Mouse (Mus musculus): ENCODE data around the gene Iffo2. TPM values are rescaled to one million over a fixed set of nuclear protein-coding genes. Genes with fewer than 3 reads are reported as not detected.
A peak's percentile ranks its signal among the peaks of the same experiment; 100 is the strongest.

Gene Iffo2
- polyA plus RNA-seq, 1 experiment from 2014 or later, result 3.3 TPM

GRCm38 (mm10) chr4:139575673-139576003 is 45.3 kb downstream of the Iffo2 start:
- H3K9me3 ChIP-seq (ENCODE audit: control insufficient read depth, low read length), result no peaks in the 10 kb centered on the region
- H3K4me2 ChIP-seq, result peak overlapping the region; percentile 99
- 10% methylated on average over 14 of the region's 14 CpGs for WGBS
- H3K36me3 ChIP-seq (ENCODE audit: control insufficient read depth, insufficient read depth, low read length), result no peaks in the 10 kb centered on the region
- no peak overlapping the region for H3K27ac ChIP-seq (ENCODE audit: low read depth, low read length)
- H3K4me3 ChIP-seq (ENCODE audit: low read depth, low read length), result peak overlapping the region; percentile 74
- peak overlapping the region; percentile 79 for H3K9ac ChIP-seq (ENCODE audit: low read length)
- DNase-seq (ENCODE audit: low spot score, missing footprints) (peak; percentile 93), ATAC-seq (ENCODE audit: low FRiP score) (no peak)
- H3K4me1 ChIP-seq (ENCODE audit: control insufficient read depth, insufficient read depth, low read length), result peaks cover 21% of the 10 kb centered on the region
- no peaks in the 10 kb centered on the region for H3K27me3 ChIP-seq (ENCODE audit: control insufficient read depth, insufficient read depth, low read length)

GRCm38 (mm10) chr4:139576251-139576880 is 46.0 kb downstream of the Iffo2 start:
- Histone ChIP-seq H3K9ac (ENCODE audit: low read length) (no peak overlapping the region), H3K4me2 (peak overlapping the region; percentile 99), H3K27ac (ENCODE audit: low read depth, low read length) (no peak overlapping the region), H3K4me3 (ENCODE audit: low read depth, low read length) (peak overlapping the region; percentile 74; the same call in 1 of the 2 replicates), H3K4me1 (ENCODE audit: control insufficient read depth, insufficient read depth, low read length) (peaks cover 29% of the 10 kb centered on the region), H3K27me3 (ENCODE audit: control insufficient read depth, insufficient read depth, low read length) (no peaks in the 10 kb centered on the region), H3K36me3 (ENCODE audit: control insufficient read depth, insufficient read depth, low read length) (no peaks in the 10 kb centered on the region), H3K9me3 (ENCODE audit: control insufficient read depth, low read length) (no peaks in the 10 kb centered on the region)
- no peak for ATAC-seq (ENCODE audit: low FRiP score)
- no peak for DNase-seq (ENCODE audit: low spot score, missing footprints)
- WGBS, result 57% methylated on average over 14 of the region's 14 CpGs

- H3K4me3 ChIP-seq (ENCODE audit: low read depth, low read length), result no peak overlapping the region
- no peak overlapping the region for H3K9ac ChIP-seq (ENCODE audit: low read length)
- H3K36me3 ChIP-seq (ENCODE audit: control insufficient read depth, insufficient read depth, low read length), result no peaks in the 10 kb centered on the region
- WGBS, result 90% methylated on average over 7 of the region's 7 CpGs
- DNase-seq (ENCODE audit: low spot score, missing footprints) (no peak), ATAC-seq (ENCODE audit: low FRiP score) (no peak)
- H3K4me1 ChIP-seq (ENCODE audit: control insufficient read depth, insufficient read depth, low read length), result peaks cover 30% of the 10 kb centered on the region
- H3K27ac ChIP-seq (ENCODE audit: low read depth, low read length), result no peak overlapping the region
- H3K4me2 ChIP-seq, result peak overlapping the region; percentile 99; the same call in 1 of the 2 replicates
- H3K9me3 ChIP-seq (ENCODE audit: control insufficient read depth, low read length), result no peaks in the 10 kb centered on the region
- H3K27me3 ChIP-seq (ENCODE audit: control insufficient read depth, insufficient read depth, low read length), result no peaks in the 10 kb centered on the region
These were observed 46.7 kb downstream of the Iffo2 start for GRCm38 (mm10) chr4:139577006-139577405.

- ATAC-seq (ENCODE audit: low FRiP score) (no peak), DNase-seq (ENCODE audit: low spot score, missing footprints) (no peak)
- Histone ChIP-seq H3K9me3 (ENCODE audit: control insufficient read depth, low read length) (no peaks in the 10 kb centered on the region), H3K27ac (ENCODE audit: low read depth, low read length) (no peak overlapping the region), H3K9ac (ENCODE audit: low read length) (no peak overlapping the region), H3K4me1 (ENCODE audit: control insufficient read depth, insufficient read depth, low read length) (peaks cover 30% of the 10 kb centered on the region), H3K27me3 (ENCODE audit: control insufficient read depth, insufficient read depth, low read length) (no peaks in the 10 kb centered on the region), H3K36me3 (ENCODE audit: control insufficient read depth, insufficient read depth, low read length) (no peaks in the 10 kb centered on the region), H3K4me2 (no peak overlapping the region), H3K4me3 (ENCODE audit: low read depth, low read length) (no peak overlapping the region)
- 89% methylated on average over 8 of the region's 8 CpGs for WGBS
These were observed 48.0 kb downstream of the Iffo2 start for GRCm38 (mm10) chr4:139578389-139578788.

- Histone ChIP-seq H3K27ac (ENCODE audit: low read depth, low read length) (no peak overlapping the region), H3K36me3 (ENCODE audit: control insufficient read depth, insufficient read depth, low read length) (no peaks in the 10 kb centered on the region), H3K4me3 (ENCODE audit: low read depth, low read length) (no peak overlapping the region), H3K4me2 (no peak overlapping the region), H3K27me3 (ENCODE audit: control insufficient read depth, insufficient read depth, low read length) (no peaks in the 10 kb centered on the region), H3K9ac (ENCODE audit: low read length) (no peak overlapping the region), H3K9me3 (ENCODE audit: control insufficient read depth, low read length) (no peaks in the 10 kb centered on the region), H3K4me1 (ENCODE audit: control insufficient read depth, insufficient read depth, low read length) (peaks cover 27% of the 10 kb centered on the region)
- ATAC-seq (ENCODE audit: low FRiP score) (no peak), DNase-seq (ENCODE audit: low spot score, missing footprints) (no peak)
- WGBS, result 61% methylated on average over 10 of the region's 10 CpGs
These were observed 48.7 kb downstream of the Iffo2 start for GRCm38 (mm10) chr4:139579003-139579402.

- H3K27ac ChIP-seq (ENCODE audit: low read depth, low read length), result no peak overlapping the region
- peaks cover 27% of the 10 kb centered on the region for H3K4me1 ChIP-seq (ENCODE audit: control insufficient read depth, insufficient read depth, low read length)
These were observed 49.1 kb downstream of the Iffo2 start for GRCm38 (mm10) chr4:139579466-139579865.

GRCm38 (mm10) chr4:139580663-139581336 is 50.5 kb downstream of the Iffo2 start:
- DNase-seq (ENCODE audit: low spot score, missing footprints) (peak; percentile 91), ATAC-seq (ENCODE audit: low FRiP score) (peak; percentile 10; the same call in 1 of the 2 replicates)
- peak overlapping the region; percentile 50 for H3K9ac ChIP-seq (ENCODE audit: low read length)
- no peaks in the 10 kb centered on the region for H3K36me3 ChIP-seq (ENCODE audit: control insufficient read depth, insufficient read depth, low read length)
- H3K4me3 ChIP-seq (ENCODE audit: low read depth, low read length), result no peak overlapping the region
- peaks cover 23% of the 10 kb centered on the region for H3K4me1 ChIP-seq (ENCODE audit: control insufficient read depth, insufficient read depth, low read length)
- peak overlapping the region; percentile 20; the same call in 1 of the 2 replicates for H3K4me2 ChIP-seq
- 0 out of 2 replicates have a peak overlapping the region, but pooled peaks have one; percentile 5 for H3K27ac ChIP-seq (ENCODE audit: low read depth, low read length)
- H3K27me3 ChIP-seq (ENCODE audit: control insufficient read depth, insufficient read depth, low read length), result no peaks in the 10 kb centered on the region
- no peaks in the 10 kb centered on the region for H3K9me3 ChIP-seq (ENCODE audit: control insufficient read depth, low read length)
- WGBS, result 7% methylated on average over 15 of the region's 15 CpGs

More at GRCm38 (mm10) chr4:139579466-139579865, 49.1 kb downstream of the Iffo2 start:
- H3K4me2 ChIP-seq, result no peak overlapping the region
- no peaks in the 10 kb centered on the region for H3K9me3 ChIP-seq (ENCODE audit: control insufficient read depth, low read length)
- no peaks in the 10 kb centered on the region for H3K27me3 ChIP-seq (ENCODE audit: control insufficient read depth, insufficient read depth, low read length)
- H3K4me3 ChIP-seq (ENCODE audit: low read depth, low read length), result no peak overlapping the region
- WGBS, result 59% methylated on average over 6 of the region's 6 CpGs
- ATAC-seq (ENCODE audit: low FRiP score) (no peak), DNase-seq (ENCODE audit: low spot score, missing footprints) (no peak)
- no peaks in the 10 kb centered on the region for H3K36me3 ChIP-seq (ENCODE audit: control insufficient read depth, insufficient read depth, low read length)
- H3K9ac ChIP-seq (ENCODE audit: low read length), result no peak overlapping the region

GRCm38 (mm10) chr4:139581427-139582051 is 51.2 kb downstream of the Iffo2 start:
- Histone ChIP-seq H3K9ac (ENCODE audit: low read length) (no peak overlapping the region; the same call in 1 of the 2 replicates), H3K27me3 (ENCODE audit: control insufficient read depth, insufficient read depth, low read length) (no peaks in the 10 kb centered on the region), H3K36me3 (ENCODE audit: control insufficient read depth, insufficient read depth, low read length) (no peaks in the 10 kb centered on the region), H3K27ac (ENCODE audit: low read depth, low read length) (no peak overlapping the region; the same call in 1 of the 2 replicates), H3K4me2 (no peak overlapping the region), H3K4me3 (ENCODE audit: low read depth, low read length) (no peak overlapping the region), H3K9me3 (ENCODE audit: control insufficient read depth, low read length) (no peaks in the 10 kb centered on the region), H3K4me1 (ENCODE audit: control insufficient read depth, insufficient read depth, low read length) (peaks cover 19% of the 10 kb centered on the region)
- DNase-seq (ENCODE audit: low spot score, missing footprints) (no peak), ATAC-seq (ENCODE audit: low FRiP score) (peak; percentile 18; the same call in 1 of the 2 replicates)
- WGBS, result 55% methylated on average over 6 of the region's 6 CpGs

- no peak for DNase-seq (ENCODE audit: low spot score, missing footprints)
- peaks cover 16% of the 10 kb centered on the region for H3K4me1 ChIP-seq (ENCODE audit: control insufficient read depth, insufficient read depth, low read length)
- H3K4me3 ChIP-seq (ENCODE audit: low read depth, low read length), result no peak overlapping the region
- no peaks in the 10 kb centered on the region for H3K9me3 ChIP-seq (ENCODE audit: control insufficient read depth, low read length)
- ATAC-seq (ENCODE audit: low FRiP score), result no peak
- no peaks in the 10 kb centered on the region for H3K36me3 ChIP-seq (ENCODE audit: control insufficient read depth, insufficient read depth, low read length)
- H3K27ac ChIP-seq (ENCODE audit: low read depth, low read length), result no peak overlapping the region
- H3K4me2 ChIP-seq, result no peak overlapping the region
- 77% methylated on average over 6 of the region's 6 CpGs for WGBS
- no peaks in the 10 kb centered on the region for H3K27me3 ChIP-seq (ENCODE audit: control insufficient read depth, insufficient read depth, low read length)
- no peak overlapping the region for H3K9ac ChIP-seq (ENCODE audit: low read length)
These were observed 52.0 kb downstream of the Iffo2 start for GRCm38 (mm10) chr4:139582346-139582745.

Measured in midbrain, embryonic 11.5 days (tissue).